Mouse (Mus musculus) megakaryocyte, embryonic 14.5 days (primary cell): ENCODE measurements around the gene Socs1.

Experiments
- FLI1 ChIP-seq: IDR thresholded peaks from 2 replicates; pipeline ENCODE4 v1.6.1; 2012; ENCODE audit warnings: low read length, inconsistent platforms, mixed read lengths
- GATA1 ChIP-seq: IDR thresholded peaks from 3 replicates; pipeline ENCODE4 v1.6.1; 2012; ENCODE audit warnings: mixed read lengths, low read length, inconsistent platforms, borderline replicate concordance

GRCm38 (mm10) chr16:10763540-10764264 lies 21.6 kb downstream of the Socs1 start:
- TF ChIP-seq GATA1 (no peak), FLI1 (no peak)
